Mouse (Mus musculus) MEL (cell line): ENCODE data around the gene Bag6. TPM values are rescaled to one million over a fixed set of nuclear protein-coding genes. Genes with fewer than 3 reads are reported as not detected.

Source experiments
- DNase-seq: peaks from one replicate; pipeline ENCODE4 v3.0.0; 2011; ENCODE audit warnings: low read depth, low spot score
- H3K27ac ChIP-seq: 2 replicates; pipeline ENCODE4 v1.5.1; 2012; ENCODE audit warnings: low read depth, mild to moderate bottlenecking, control low read depth, low read length, moderate library complexity; ENCODE audit not compliant: control insufficient read depth
- H3K27me3 ChIP-seq, 2 experiments: fragments of 150-350 bp in 1 of 2; sonication (generic) in 1 of 2; 2 replicates each; pipeline ENCODE4 v1.6.1; 2012; ENCODE audit warnings: low read length in 2 of 2, mild to moderate bottlenecking in 2 of 2, improper control_type of control experiment in 1 of 2, moderate library complexity in 1 of 2; ENCODE audit not compliant: insufficient read depth in 2 of 2, control insufficient read depth in 1 of 2
- H3K36me3 ChIP-seq, 2 experiments: 2 replicates each; pipeline ENCODE4 v1.6.1; 2012 to 2014; ENCODE audit warnings: low read length in 2 of 2, improper control_type of control experiment in 1 of 2, inconsistent platforms in 1 of 2, mild to moderate bottlenecking in 1 of 2; ENCODE audit not compliant: insufficient read depth in 2 of 2, control insufficient read depth in 1 of 2
- H3K4me1 ChIP-seq, 2 experiments: fragments of 150-350 bp in 1 of 2; sonication (generic) in 1 of 2; 2 replicates each; pipeline ENCODE4 v1.6.1; 2012; ENCODE audit warnings: low read length in 2 of 2, improper control_type of control experiment in 1 of 2, mild to moderate bottlenecking in 1 of 2; ENCODE audit not compliant: insufficient read depth in 2 of 2, control insufficient read depth in 1 of 2
- H3K4me3 ChIP-seq, 2 experiments: fragments of 150-350 bp in 1 of 2; sonication (generic) in 1 of 2; 2 replicates each; pipeline ENCODE4 v1.5.1; 2012; ENCODE audit warnings: low read depth in 2 of 2, low read length in 2 of 2, mild to moderate bottlenecking in 2 of 2, moderate library complexity in 2 of 2, control low read depth in 1 of 2, improper control_type of control experiment in 1 of 2; ENCODE audit not compliant: control insufficient read depth in 1 of 2, insufficient read depth in 1 of 2
- H3K79me2 ChIP-seq: 2 replicates; pipeline ENCODE4 v1.6.1; 2012; ENCODE audit warnings: mild to moderate bottlenecking, low read length, moderate library complexity; ENCODE audit not compliant: control insufficient read depth, poor library complexity, insufficient read depth
- H3K9ac ChIP-seq: 2 replicates; pipeline ENCODE4 v1.6.1; 2012; ENCODE audit warnings: low read depth, mild to moderate bottlenecking, control low read depth, low read length, moderate library complexity; ENCODE audit not compliant: control insufficient read depth, poor library complexity, severe bottlenecking
- H3K9me3 ChIP-seq: fragments of 150-350 bp; sonication (generic); replicated peaks from 2 replicates; pipeline ENCODE4 v1.6.1; 2012; ENCODE audit warnings: mild to moderate bottlenecking, low read length, improper control_type of control experiment, moderate library complexity; ENCODE audit not compliant: insufficient read depth
- BHLHE40 ChIP-seq: IDR thresholded peaks from 2 replicates; pipeline ENCODE4 v1.6.1; 2012; ENCODE audit warnings: low read depth, mild to moderate bottlenecking, inconsistent platforms, low read length, improper control_type of control experiment, borderline replicate concordance
- CHD1 ChIP-seq: IDR thresholded peaks from 2 replicates; pipeline ENCODE4 v1.6.1; 2012; ENCODE audit warnings: low read depth, mild to moderate bottlenecking, inconsistent platforms, low read length, improper control_type of control experiment
- CTCF ChIP-seq, 3 experiments: IDR thresholded peaks in 2 of 3; conservative IDR thresholded peaks in 1 of 3; 2 replicates each; pipeline ENCODE4 v1.5.1; 2011 to 2012; ENCODE audit warnings: low read length in 3 of 3, low read depth in 2 of 3, mild to moderate bottlenecking in 2 of 3, improper control_type of control experiment in 1 of 3, inconsistent platforms in 1 of 3, mixed read lengths in 1 of 3, moderate library complexity in 1 of 3; ENCODE audit not compliant: control insufficient read depth in 1 of 3, insufficient read depth in 1 of 3, poor library complexity in 1 of 3, severe bottlenecking in 1 of 3
- E2F4 ChIP-seq: IDR thresholded peaks from 2 replicates; pipeline ENCODE4 v1.6.1; 2011; ENCODE audit warnings: low read depth, low read length, improper control_type of control experiment, borderline replicate concordance
- ELF1 ChIP-seq: IDR thresholded peaks from 2 replicates; pipeline ENCODE4 v1.6.1; 2014; ENCODE audit warnings: low read depth, mild to moderate bottlenecking, inconsistent platforms, low read length, improper control_type of control experiment, moderate library complexity
- EP300 ChIP-seq, 2 experiments: IDR thresholded peaks; 2 replicates each; pipeline ENCODE4 v1.6.1; 2011; ENCODE audit warnings: improper control_type of control experiment in 2 of 2, low read length in 2 of 2, low read depth in 1 of 2, mild to moderate bottlenecking in 1 of 2
- GABPA ChIP-seq: IDR thresholded peaks from 2 replicates; pipeline ENCODE4 v1.6.1; 2012; ENCODE audit warnings: low read depth, mild to moderate bottlenecking, inconsistent platforms, low read length, improper control_type of control experiment, moderate library complexity
- GATA1 ChIP-seq: IDR thresholded peaks from 2 replicates; pipeline ENCODE4 v1.6.1; 2011; ENCODE audit warnings: low read depth, low read length, improper control_type of control experiment
- HCFC1 ChIP-seq: IDR thresholded peaks from 2 replicates; pipeline ENCODE4 v1.6.1; 2012; ENCODE audit warnings: low read depth, mild to moderate bottlenecking, inconsistent platforms, low read length, improper control_type of control experiment, moderate library complexity
- MAFK ChIP-seq: IDR thresholded peaks from 2 replicates; pipeline ENCODE4 v1.6.1; 2011; ENCODE audit warnings: low read depth, mild to moderate bottlenecking, low read length, improper control_type of control experiment, borderline replicate concordance
- MAX ChIP-seq: IDR thresholded peaks from 2 replicates; pipeline ENCODE4 v1.6.1; 2011; ENCODE audit warnings: low read length, improper control_type of control experiment
- MEF2A ChIP-seq: IDR thresholded peaks from 2 replicates; pipeline ENCODE4 v1.6.1; 2014; ENCODE audit warnings: low read depth, mild to moderate bottlenecking, inconsistent platforms, low read length, improper control_type of control experiment; ENCODE audit not compliant: poor library complexity, insufficient replicate concordance, severe bottlenecking; ENCODE audit errors: extremely low read depth
- MXI1 ChIP-seq: IDR thresholded peaks from 2 replicates; pipeline ENCODE4 v1.6.1; 2011; ENCODE audit warnings: mild to moderate bottlenecking, low read depth, low read length, improper control_type of control experiment
- MYB ChIP-seq: IDR thresholded peaks from 2 replicates; pipeline ENCODE4 v1.6.1; 2011; ENCODE audit warnings: mild to moderate bottlenecking, low read depth, low read length, improper control_type of control experiment
- NELFE ChIP-seq: IDR thresholded peaks from 2 replicates; pipeline ENCODE4 v1.6.1; 2011; ENCODE audit warnings: low read depth, low read length, improper control_type of control experiment
- NRF1 ChIP-seq: IDR thresholded peaks from 2 replicates; pipeline ENCODE4 v1.6.1; 2014; ENCODE audit warnings: low read depth, mild to moderate bottlenecking, inconsistent platforms, low read length, improper control_type of control experiment, moderate library complexity; ENCODE audit not compliant: poor library complexity, insufficient read depth, severe bottlenecking
- POLR2A ChIP-seq, 2 experiments: IDR thresholded peaks; 2 replicates each; pipeline ENCODE4 v1.6.1; 2011 to 2012; ENCODE audit warnings: low read length in 2 of 2, mild to moderate bottlenecking in 2 of 2, control low read depth in 1 of 2, improper control_type of control experiment in 1 of 2, low read depth in 1 of 2, moderate library complexity in 1 of 2; ENCODE audit not compliant: control insufficient read depth in 1 of 2, insufficient read depth in 1 of 2, poor library complexity in 1 of 2
- POLR2AphosphoS2 ChIP-seq: IDR thresholded peaks from 2 replicates; pipeline ENCODE4 v1.6.1; 2011; ENCODE audit warnings: low read length, improper control_type of control experiment
- POLR2AphosphoS5 ChIP-seq: IDR thresholded peaks from 2 replicates; pipeline ENCODE4 v1.6.1; 2012; ENCODE audit warnings: low read depth, borderline replicate concordance, mild to moderate bottlenecking, inconsistent platforms, low read length, moderate library complexity, mixed read lengths
- RAD21 ChIP-seq: IDR thresholded peaks from 2 replicates; pipeline ENCODE4 v1.6.1; 2011; ENCODE audit warnings: mild to moderate bottlenecking, low read depth, low read length, improper control_type of control experiment
- RCOR1 ChIP-seq: IDR thresholded peaks from 2 replicates; pipeline ENCODE4 v1.6.1; 2012; ENCODE audit warnings: low read depth, mild to moderate bottlenecking, inconsistent platforms, low read length, improper control_type of control experiment
- SIN3A ChIP-seq: IDR thresholded peaks from 2 replicates; pipeline ENCODE4 v1.6.1; 2012; ENCODE audit warnings: low read length, improper control_type of control experiment, inconsistent platforms
- SMC3 ChIP-seq: IDR thresholded peaks from 2 replicates; pipeline ENCODE4 v1.6.1; 2011; ENCODE audit warnings: low read depth, low read length, improper control_type of control experiment
- TAL1 ChIP-seq: IDR thresholded peaks from 2 replicates; pipeline ENCODE4 v1.6.1; 2012; ENCODE audit warnings: mild to moderate bottlenecking, inconsistent platforms, low read length, moderate library complexity, mixed read lengths
- TBP ChIP-seq: IDR thresholded peaks from 2 replicates; pipeline ENCODE4 v1.8.0; 2011; ENCODE audit warnings: low read depth, low read length, improper control_type of control experiment
- TCF12 ChIP-seq: IDR thresholded peaks from 2 replicates; pipeline ENCODE4 v1.6.1; 2014; ENCODE audit warnings: low read depth, mild to moderate bottlenecking, inconsistent platforms, low read length, improper control_type of control experiment, moderate library complexity
- UBTF ChIP-seq: IDR thresholded peaks from 2 replicates; pipeline ENCODE4 v1.6.1; 2012; ENCODE audit warnings: low read depth, mild to moderate bottlenecking, inconsistent platforms, low read length, improper control_type of control experiment, moderate library complexity, borderline replicate concordance; ENCODE audit not compliant: insufficient read depth
- USF1 ChIP-seq: IDR thresholded peaks from 2 replicates; pipeline ENCODE4 v1.6.1; 2014; ENCODE audit warnings: low read depth, mild to moderate bottlenecking, inconsistent platforms, low read length, improper control_type of control experiment, moderate library complexity
- USF2 ChIP-seq, 2 experiments: IDR thresholded peaks; 2 replicates each; pipeline ENCODE4 v1.6.1; 2011 to 2012; ENCODE audit warnings: improper control_type of control experiment in 2 of 2, low read length in 2 of 2, borderline replicate concordance in 1 of 2, inconsistent platforms in 1 of 2, low read depth in 1 of 2, mild to moderate bottlenecking in 1 of 2; ENCODE audit not compliant: insufficient read depth in 1 of 2
- ZC3H11A ChIP-seq: IDR thresholded peaks from 2 replicates; pipeline ENCODE4 v1.6.1; 2012; ENCODE audit warnings: low read depth, mild to moderate bottlenecking, inconsistent platforms, low read length, improper control_type of control experiment
- ZKSCAN1 ChIP-seq: IDR thresholded peaks from 2 replicates; pipeline ENCODE4 v1.6.1; 2012; ENCODE audit warnings: low read depth, mild to moderate bottlenecking, inconsistent platforms, low read length, improper control_type of control experiment, moderate library complexity
- ZMIZ1 ChIP-seq: IDR thresholded peaks from 2 replicates; pipeline ENCODE4 v1.6.1; 2012; ENCODE audit warnings: low read depth, mild to moderate bottlenecking, inconsistent platforms, low read length, improper control_type of control experiment, moderate library complexity
- ZNF384 ChIP-seq: IDR thresholded peaks from 2 replicates; pipeline ENCODE4 v1.6.1; 2012; ENCODE audit warnings: low read depth, mild to moderate bottlenecking, inconsistent platforms, low read length, improper control_type of control experiment
- polyA plus RNA-seq, 2 experiments: library from polyadenylated mRNA; stranded (reverse) in 1 of 2; unstranded in 1 of 2; fragments of >175 nt in 1 of 2; fragments of >200 nt in 1 of 2; gene quantifications; 2 replicates each; pipeline versions ENCODE4 v1.2.1 to v1.2.4; 2012; ENCODE audit warnings: low replicate concordance in 2 of 2, low read depth in 1 of 2; ENCODE audit not compliant: insufficient read length in 2 of 2, insufficient read depth in 1 of 2, missing spikeins in 1 of 2
- total RNA-seq: library from RNA; depleted of rRNA; stranded (reverse); fragments of 300-350 nt; gene quantifications from 2 replicates; pipeline ENCODE4 v1.2.3, GENCODE M21; 2012

Gene Bag6
- total and polyA plus RNA-seq, 3 experiments = 102 to 283 TPM; not detected in 1

GRCm38 (mm10) chr17:35104754-35105153 is 30.2 kb upstream of the Bag6 start (continued):
- TF ChIP-seq SMC3 = peak; percentile 6; the same call in 1 of the 2 replicates
- peak in 1 of 2 experiments; percentile 53; a peak in 1 of 4 replicates for TF ChIP-seq POLR2A (IDR thresholded peaks at IDR 0.05; ENCODE audit: control insufficient read depth in 1 of 2, insufficient read depth in 1 of 2, low read depth in 1 of 2, low read length in 2 of 2, poor library complexity in 1 of 2)

- Histone ChIP-seq H3K36me3 (peaks cover 0 to 31% of the 10 kb centered on the region in 2 experiments; a peak in 2 of 4 replicates), H3K4me1 (peaks cover 22 to 36% of the 10 kb centered on the region in 2 experiments), H3K27me3 (no peaks in the 10 kb centered on the region), H3K79me2 (no peaks in the 10 kb centered on the region), H3K27ac (peak overlapping the region; percentile 96), H3K9me3 (no peaks in the 10 kb centered on the region), H3K9ac (peak overlapping the region; percentile 64), H3K4me3 (peak overlapping the region; percentile 22)
- DNase-seq = peak; percentile 83
- TF ChIP-seq POLR2A (IDR thresholded peaks at IDR 0.05; ENCODE audit: control insufficient read depth in 1 of 2, insufficient read depth in 1 of 2, low read depth in 1 of 2, low read length in 2 of 2, poor library complexity in 1 of 2) = peak in 1 of 2 experiments; percentile 40; a peak in 1 of 4 replicates
- TF ChIP-seq UBTF = no peak
- TF ChIP-seq SMC3 = peak; percentile 87
- TF ChIP-seq MXI1 = no peak
- TF ChIP-seq USF1 = no peak
- TF ChIP-seq MAX = no peak
- TF ChIP-seq GABPA = no peak
- no peak for TF ChIP-seq POLR2AphosphoS2
- no peak for TF ChIP-seq TBP
- no peak for TF ChIP-seq E2F4
- TF ChIP-seq MEF2A = no peak
- TF ChIP-seq TAL1 = no peak
- no peak for TF ChIP-seq ZMIZ1
- no peak for TF ChIP-seq ZKSCAN1
- peak; percentile 85 for TF ChIP-seq ZC3H11A
- no peak for TF ChIP-seq RCOR1
- TF ChIP-seq RAD21 = peak; percentile 87
- TF ChIP-seq ELF1 = no peak
- no peak for TF ChIP-seq USF2 (IDR thresholded peaks at IDR 0.05; ENCODE audit: borderline replicate concordance in 1 of 2, insufficient read depth in 1 of 2, low read depth in 1 of 2, low read length in 2 of 2)
- TF ChIP-seq POLR2AphosphoS5 = no peak
- TF ChIP-seq NRF1 = no peak
- peak; percentile 52; the same call in 1 of the 2 replicates for TF ChIP-seq HCFC1
- TF ChIP-seq NELFE = no peak
- no peak for TF ChIP-seq EP300 (IDR thresholded peaks at IDR 0.05; ENCODE audit: low read depth in 1 of 2, low read length in 2 of 2)
- TF ChIP-seq ZNF384 = peak; percentile 93
- no peak; the same call in 1 of the 2 replicates for TF ChIP-seq CHD1
- peak; percentile 12; the same call in 1 of the 2 replicates for TF ChIP-seq TCF12
- no peak for TF ChIP-seq MYB
- no peak for TF ChIP-seq GATA1
- TF ChIP-seq SIN3A = peak; percentile 60; the same call in 1 of the 2 replicates
- no peak for TF ChIP-seq BHLHE40
- TF ChIP-seq CTCF (IDR thresholded peaks at IDR 0.05 in 2 of 3, conservative IDR thresholded peaks at IDR 0.05 in 1 of 3; ENCODE audit: control insufficient read depth in 1 of 3, insufficient read depth in 1 of 3, low read depth in 2 of 3, low read length in 3 of 3, poor library complexity in 1 of 3, severe bottlenecking in 1 of 3) = peak; percentile 56 to 92 (median 82)
- TF ChIP-seq MAFK = no peak
Observed at GRCm38 (mm10) chr17:35105740-35106389, 29.1 kb upstream of the Bag6 start.
